ENCODE assay signal across 24 mouse cellular contexts in genomic region chr5:118801592-118801991, GRCm38 (mm10).
"Had no signal": no experiment of that assay in that cellular context is flagged by ENCODE, and none has a peak within 500 bp of the region (broad histone marks: within the 10 kb centered on the region; RNA-seq: fewer than 3 reads in every experiment).

No protein-coding gene starts in this region.

- H3K27me3 ChIP-seq: heart, embryonic 13.5 days; hindbrain, embryonic 12.5 days; limb, embryonic 15.5 days; liver, embryonic 13.5 days had no signal

- ATAC-seq: hindbrain, embryonic 16.5 days; intestine, embryonic 16.5 days had no signal

- H3K27ac ChIP-seq: gastrocnemius, adult 2 months; heart, embryonic 13.5 days; heart, embryonic 15.5 days; hindbrain, embryonic 12.5 days; hindbrain, embryonic 14.5 days; layer of hippocampus, adult 2 months; left cerebral cortex, adult 2 months; limb, embryonic 13.5 days; limb, embryonic 15.5 days; liver, embryonic 13.5 days had no signal

- H3K4me1 ChIP-seq: heart, embryonic 13.5 days; heart, embryonic 15.5 days; hindbrain, embryonic 12.5 days; limb, embryonic 13.5 days; limb, embryonic 15.5 days; liver, embryonic 13.5 days had no signal

- H3K4me2 ChIP-seq: heart, embryonic 11.5 days; heart, embryonic 13.5 days; heart, embryonic 15.5 days; hindbrain, embryonic 12.5 days; hindbrain, embryonic 14.5 days; limb, embryonic 13.5 days; limb, embryonic 15.5 days; liver, embryonic 11.5 days; liver, embryonic 13.5 days had no signal

- DNase-seq: gastrocnemius, adult 2 months; gastrocnemius, postnatal 10 days; gastrocnemius, postnatal 25 days; heart, adult 18-20 months; heart, postnatal 14 days; heart, postnatal 36 days; kidney, adult 18-20 months; kidney, adult 8-10 months; kidney, postnatal 10 days; kidney, postnatal 25 days; kidney, postnatal 4 days; liver, embryonic 13.5 days had no signal

- H3K9me3 ChIP-seq: heart, embryonic 13.5 days; heart, embryonic 15.5 days; hindbrain, embryonic 12.5 days; limb, embryonic 13.5 days; limb, embryonic 15.5 days; liver, embryonic 13.5 days had no signal

- H3K4me3 ChIP-seq: gastrocnemius, adult 2 months; heart, embryonic 13.5 days; heart, embryonic 15.5 days; hindbrain, embryonic 12.5 days; layer of hippocampus, adult 2 months; left cerebral cortex, adult 2 months; limb, embryonic 13.5 days; limb, embryonic 15.5 days; liver, embryonic 13.5 days had no signal

- H3K36me3 ChIP-seq: heart, embryonic 13.5 days; heart, embryonic 15.5 days; hindbrain, embryonic 12.5 days; limb, embryonic 13.5 days; limb, embryonic 15.5 days; liver, embryonic 13.5 days had no signal

- H3K9ac ChIP-seq: heart, embryonic 13.5 days; heart, embryonic 15.5 days; hindbrain, embryonic 12.5 days; hindbrain, embryonic 14.5 days; limb, embryonic 13.5 days; limb, embryonic 15.5 days; liver, embryonic 13.5 days had no signal
